Mouse (Mus musculus): ENCODE results near the gene Fnip1.
"Not testable (repeated sequence)": the region's sequence is repeated elsewhere in the genome, so short reads cannot be mapped to it uniquely, and the experiment has no call there.

- TF ChIP-seq CTCF (IDR thresholded peaks at IDR 0.05; ENCODE audit: insufficient read depth, low read length); POLR2A (IDR thresholded peaks at IDR 0.05; ENCODE audit: borderline replicate concordance, extremely low read depth, low read depth, low read length): not testable (repeated sequence)
These were observed 12.8 kb downstream of the Fnip1 start for GRCm38 (mm10) chr11:54450757-54451156.
